Mouse (Mus musculus): Measurements from ENCODE around the gene Sltm. TPM values are rescaled to one million over a fixed set of nuclear protein-coding genes. Genes with fewer than 3 reads are reported as not detected.
"Not testable (repeated sequence)": the region's sequence is repeated elsewhere in the genome, so short reads cannot be mapped to it uniquely, and the experiment has no call there.

Gene Sltm
- polyA plus RNA-seq, 1 experiment from 2014 or later, result 51.2 TPM

GRCm38 (mm10) chr9:70543048-70543880 is 710 bp downstream of the Sltm start:
- DNase-seq (ENCODE audit: low spot score), result no peak
- no peaks in the 10 kb centered on the region for H3K9me3 ChIP-seq (ENCODE audit: control insufficient read depth, low read length)
- WGBS, result 1% methylated on average over 64 of the region's 64 CpGs

DNA sequence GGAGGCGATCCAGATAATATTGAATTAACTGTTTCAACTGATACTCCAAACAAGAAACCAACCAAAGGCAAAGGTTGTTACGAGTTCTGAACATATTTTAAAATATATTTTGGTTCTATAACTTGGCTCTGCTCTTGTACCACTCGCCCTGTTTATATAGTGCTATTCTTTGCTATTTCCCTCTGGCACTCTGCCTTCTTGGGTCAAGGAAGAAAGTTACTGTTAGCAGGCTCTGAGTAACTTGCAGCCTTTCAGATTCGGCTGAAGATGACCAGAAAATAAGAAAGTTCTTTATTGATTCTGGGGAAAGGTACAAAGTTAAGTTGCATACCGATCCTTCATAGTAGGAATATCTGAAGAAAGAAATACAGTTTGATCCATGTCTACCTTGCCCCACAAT is 1.4 kb downstream of the Sltm start:
- WGBS, result 58% methylated on average over 5 of the region's 5 CpGs
- H3K9ac ChIP-seq (ENCODE audit: low read depth, low read length), result peak overlapping the region; percentile 39; the same call in 1 of the 2 replicates
- DNase-seq (ENCODE audit: low spot score) (no peak), ATAC-seq (replicated peaks; ENCODE audit: low FRiP score) (no peak)
- H3K4me1 ChIP-seq (replicated peaks; ENCODE audit: control insufficient read depth, insufficient read depth, low read length), result peaks cover 10% of the 10 kb centered on the region
- no peaks in the 10 kb centered on the region for H3K27me3 ChIP-seq (replicated peaks; ENCODE audit: control insufficient read depth, insufficient read depth, low read length)
- H3K4me2 ChIP-seq, result peak overlapping the region; percentile 92
- no peak overlapping the region for H3K27ac ChIP-seq (ENCODE audit: low read depth, low read length)
- no peaks in the 10 kb centered on the region for H3K9me3 ChIP-seq (ENCODE audit: control insufficient read depth, low read length)
- H3K36me3 ChIP-seq (ENCODE audit: control insufficient read depth, insufficient read depth, low read length), result no peaks in the 10 kb centered on the region; the same call in 1 of the 2 replicates
- H3K4me3 ChIP-seq (ENCODE audit: low read depth, low read length), result peak overlapping the region; percentile 78

More at GRCm38 (mm10) chr9:70543048-70543880, 710 bp downstream of the Sltm start:
- H3K4me3 ChIP-seq (ENCODE audit: low read depth, low read length), result peak overlapping the region; percentile 78
- H3K36me3 ChIP-seq (ENCODE audit: control insufficient read depth, insufficient read depth, low read length), result no peaks in the 10 kb centered on the region; the same call in 1 of the 2 replicates
- peak overlapping the region; percentile 84 for H3K9ac ChIP-seq (ENCODE audit: low read depth, low read length)
- ATAC-seq (replicated peaks; ENCODE audit: low FRiP score), result peak; percentile 78
- peak overlapping the region; percentile 92 for H3K4me2 ChIP-seq
- H3K27ac ChIP-seq (ENCODE audit: low read depth, low read length), result peak overlapping the region; percentile 99
- peaks cover 10% of the 10 kb centered on the region for H3K4me1 ChIP-seq (replicated peaks; ENCODE audit: control insufficient read depth, insufficient read depth, low read length)
- H3K27me3 ChIP-seq (replicated peaks; ENCODE audit: control insufficient read depth, insufficient read depth, low read length), result no peaks in the 10 kb centered on the region

- Histone ChIP-seq H3K36me3 (ENCODE audit: control insufficient read depth, insufficient read depth, low read length) (no peaks in the 10 kb centered on the region; the same call in 1 of the 2 replicates), H3K9me3 (ENCODE audit: control insufficient read depth, low read length) (no peaks in the 10 kb centered on the region), H3K4me1 (replicated peaks; ENCODE audit: control insufficient read depth, insufficient read depth, low read length) (peaks cover 10% of the 10 kb centered on the region), H3K27ac (ENCODE audit: low read depth, low read length) (no peak overlapping the region), H3K4me2 (no peak overlapping the region), H3K4me3 (ENCODE audit: low read depth, low read length) (no peak overlapping the region), H3K9ac (ENCODE audit: low read depth, low read length) (no peak overlapping the region), H3K27me3 (replicated peaks; ENCODE audit: control insufficient read depth, insufficient read depth, low read length) (no peaks in the 10 kb centered on the region)
- DNase-seq (ENCODE audit: low spot score) (no peak), ATAC-seq (replicated peaks; ENCODE audit: low FRiP score) (no peak)
- 63% methylated on average over 1 of the region's 1 CpGs for WGBS
Observed at GRCm38 (mm10) chr9:70544831-70545230, 2.3 kb downstream of the Sltm start.

DNA sequence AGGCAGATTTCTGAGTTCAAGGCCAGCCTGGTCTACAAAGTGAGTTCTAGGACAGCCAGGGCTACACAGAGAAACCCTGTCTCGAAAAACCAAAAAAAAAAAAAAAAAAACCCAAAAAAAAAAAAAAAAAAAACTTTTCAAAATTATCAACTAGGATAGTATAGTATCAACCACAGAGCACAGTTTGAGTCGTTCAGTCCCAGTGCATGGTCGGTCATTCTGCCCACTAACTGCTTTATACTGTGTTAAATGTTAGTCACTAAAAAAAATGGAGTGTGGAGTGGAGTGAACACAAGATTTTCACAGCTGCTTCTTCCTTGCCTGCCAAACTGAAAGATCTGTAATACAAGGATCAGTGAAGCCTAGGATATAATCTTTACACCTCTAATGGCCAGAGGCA is 4.0 kb downstream of the Sltm start:
- WGBS, result 92% methylated on average over 3 of the region's 3 CpGs

GRCm38 (mm10) chr9:70548304-70548703 is 5.8 kb downstream of the Sltm start:
- Histone ChIP-seq H3K36me3 (ENCODE audit: control insufficient read depth, insufficient read depth, low read length) (peaks cover 9% of the 10 kb centered on the region; the same call in 1 of the 2 replicates), H3K27me3 (replicated peaks; ENCODE audit: control insufficient read depth, insufficient read depth, low read length) (no peaks in the 10 kb centered on the region), H3K9ac (ENCODE audit: low read depth, low read length) (no peak overlapping the region), H3K27ac (ENCODE audit: low read depth, low read length) (no peak overlapping the region), H3K4me1 (replicated peaks; ENCODE audit: control insufficient read depth, insufficient read depth, low read length) (peaks cover 4% of the 10 kb centered on the region), H3K4me3 (ENCODE audit: low read depth, low read length) (no peak overlapping the region), H3K9me3 (ENCODE audit: control insufficient read depth, low read length) (no peaks in the 10 kb centered on the region), H3K4me2 (no peak overlapping the region)
- ATAC-seq (replicated peaks; ENCODE audit: low FRiP score) (no peak), DNase-seq (ENCODE audit: low spot score) (no peak)
- 82% methylated on average over 4 of the region's 4 CpGs for WGBS

More for the DNA sequence above, 4.0 kb downstream of the Sltm start:
- H3K9me3 ChIP-seq (ENCODE audit: control insufficient read depth, low read length); H3K36me3 ChIP-seq (ENCODE audit: control insufficient read depth, insufficient read depth, low read length); H3K4me3 ChIP-seq (ENCODE audit: low read depth, low read length); H3K27me3 ChIP-seq (replicated peaks; ENCODE audit: control insufficient read depth, insufficient read depth, low read length); H3K4me2 ChIP-seq; H3K27ac ChIP-seq (ENCODE audit: low read depth, low read length); H3K9ac ChIP-seq (ENCODE audit: low read depth, low read length); DNase-seq (ENCODE audit: low spot score); H3K4me1 ChIP-seq (replicated peaks; ENCODE audit: control insufficient read depth, insufficient read depth, low read length); ATAC-seq (replicated peaks; ENCODE audit: low FRiP score): not testable (repeated sequence)

GRCm38 (mm10) chr9:70551524-70551923 is 9.0 kb downstream of the Sltm start:
- H3K9me3 ChIP-seq (ENCODE audit: control insufficient read depth, low read length), result no peaks in the 10 kb centered on the region
- DNase-seq (ENCODE audit: low spot score) (no peak), ATAC-seq (replicated peaks; ENCODE audit: low FRiP score) (no peak)
- 92% methylated on average over 1 of the region's 1 CpGs for WGBS
- H3K4me3 ChIP-seq (ENCODE audit: low read depth, low read length), result no peak overlapping the region
- H3K36me3 ChIP-seq (ENCODE audit: control insufficient read depth, insufficient read depth, low read length), result peaks cover 11% of the 10 kb centered on the region; the same call in 1 of the 2 replicates
- H3K4me2 ChIP-seq, result no peak overlapping the region
- no peak overlapping the region for H3K9ac ChIP-seq (ENCODE audit: low read depth, low read length)
- no peak overlapping the region for H3K27ac ChIP-seq (ENCODE audit: low read depth, low read length)
- no peaks in the 10 kb centered on the region for H3K4me1 ChIP-seq (replicated peaks; ENCODE audit: control insufficient read depth, insufficient read depth, low read length)
- H3K27me3 ChIP-seq (replicated peaks; ENCODE audit: control insufficient read depth, insufficient read depth, low read length), result no peaks in the 10 kb centered on the region

DNA sequence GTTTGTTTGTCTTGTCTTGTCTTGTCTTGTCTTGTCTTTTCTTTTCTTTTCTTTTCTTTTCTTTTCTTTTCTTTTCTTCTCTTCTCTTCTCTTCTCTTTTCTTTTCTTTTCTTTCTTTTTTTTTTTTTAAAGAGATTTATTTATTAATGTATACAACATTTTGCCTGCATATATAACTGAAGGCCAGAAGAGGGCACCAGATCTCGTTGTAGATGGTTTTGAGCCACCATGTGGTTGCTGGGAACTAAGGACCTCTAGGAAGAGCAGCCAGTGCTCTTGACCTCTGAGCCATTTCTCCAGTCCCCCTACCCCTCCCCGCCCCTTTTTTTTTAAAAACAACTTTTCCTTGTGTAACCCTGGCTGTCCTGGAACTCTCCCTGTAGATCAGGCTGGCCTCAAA is 9.7 kb downstream of the Sltm start:
- H3K9ac ChIP-seq (ENCODE audit: low read depth, low read length); H3K4me1 ChIP-seq (replicated peaks; ENCODE audit: control insufficient read depth, insufficient read depth, low read length); H3K4me3 ChIP-seq (ENCODE audit: low read depth, low read length); H3K9me3 ChIP-seq (ENCODE audit: control insufficient read depth, low read length); H3K27me3 ChIP-seq (replicated peaks; ENCODE audit: control insufficient read depth, insufficient read depth, low read length); H3K27ac ChIP-seq (ENCODE audit: low read depth, low read length); ATAC-seq (replicated peaks; ENCODE audit: low FRiP score); H3K4me2 ChIP-seq; DNase-seq (ENCODE audit: low spot score): not testable (repeated sequence)
- WGBS, result 89% methylated on average over 2 of the region's 2 CpGs
- peaks cover 11% of the 10 kb centered on the region; the same call in 1 of the 2 replicates for H3K36me3 ChIP-seq (ENCODE audit: control insufficient read depth, insufficient read depth, low read length)

DNA sequence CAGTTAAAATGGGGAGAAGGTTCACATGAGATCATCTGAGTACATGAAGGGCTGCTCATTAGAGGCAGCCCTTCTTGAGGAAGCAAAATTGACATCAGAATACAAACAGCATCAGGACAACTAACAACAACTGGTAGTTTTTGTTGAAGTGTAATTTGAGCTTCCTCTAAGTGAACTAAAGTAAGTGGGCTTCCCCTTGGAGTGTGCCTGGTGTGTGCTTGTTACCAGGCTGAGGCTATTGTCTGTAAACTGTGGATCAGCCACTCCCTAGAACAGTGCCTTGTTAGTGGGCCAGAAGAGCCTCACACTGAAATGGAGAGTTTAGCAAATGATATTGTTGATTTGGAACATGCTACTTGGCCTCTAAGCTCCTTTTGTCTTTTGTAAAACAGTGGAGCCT is 12.9 kb downstream of the Sltm start:
- H3K36me3 ChIP-seq (ENCODE audit: control insufficient read depth, insufficient read depth, low read length), result peaks cover 10% of the 10 kb centered on the region; the same call in 1 of the 2 replicates
- no peak overlapping the region for H3K4me3 ChIP-seq (ENCODE audit: low read depth, low read length)
- ATAC-seq (replicated peaks; ENCODE audit: low FRiP score) (no peak), DNase-seq (ENCODE audit: low spot score) (no peak)
- no peak overlapping the region for H3K27ac ChIP-seq (ENCODE audit: low read depth, low read length)
- H3K4me2 ChIP-seq, result no peak overlapping the region
- H3K9me3 ChIP-seq (ENCODE audit: control insufficient read depth, low read length), result no peaks in the 10 kb centered on the region
- no peaks in the 10 kb centered on the region for H3K4me1 ChIP-seq (replicated peaks; ENCODE audit: control insufficient read depth, insufficient read depth, low read length)
- H3K27me3 ChIP-seq (replicated peaks; ENCODE audit: control insufficient read depth, insufficient read depth, low read length), result no peaks in the 10 kb centered on the region
- H3K9ac ChIP-seq (ENCODE audit: low read depth, low read length), result no peak overlapping the region

GRCm38 (mm10) chr9:70556796-70557195 is 14.2 kb downstream of the Sltm start:
- H3K4me2 ChIP-seq, result no peak overlapping the region
- H3K36me3 ChIP-seq (ENCODE audit: control insufficient read depth, insufficient read depth, low read length), result peaks cover 10% of the 10 kb centered on the region; the same call in 1 of the 2 replicates
- H3K27ac ChIP-seq (ENCODE audit: low read depth, low read length), result no peak overlapping the region
- no peaks in the 10 kb centered on the region for H3K9me3 ChIP-seq (ENCODE audit: control insufficient read depth, low read length)
- ATAC-seq (replicated peaks; ENCODE audit: low FRiP score), result no peak
- no peaks in the 10 kb centered on the region for H3K4me1 ChIP-seq (replicated peaks; ENCODE audit: control insufficient read depth, insufficient read depth, low read length)
- 88% methylated on average over 5 of the region's 5 CpGs for WGBS
- DNase-seq (ENCODE audit: low spot score), result no peak
- no peaks in the 10 kb centered on the region for H3K27me3 ChIP-seq (replicated peaks; ENCODE audit: control insufficient read depth, insufficient read depth, low read length)
- H3K4me3 ChIP-seq (ENCODE audit: low read depth, low read length), result no peak overlapping the region
- no peak overlapping the region for H3K9ac ChIP-seq (ENCODE audit: low read depth, low read length)
